ENCODE assay signal across 8 mouse cellular contexts in genomic region chrX:150547239-150547638, GRCm38 (mm10). TPM values are rescaled to one million over a fixed set of nuclear protein-coding genes. Genes with fewer than 3 reads are reported as not detected.
DNase-seq lines count a peak whose midpoint lies in the region; ATAC-seq and TF ChIP-seq lines count a peak whose summit lies in the region.

Gene Alas2, plus strand, starts transcription at chrX:150547375.

- DNase-seq in forebrain, embryonic 10.5 days (ENCODE audit: extremely low spot score, low spot score) = no peak
- no peak for DNase-seq in forebrain, postnatal 0 days
- DNase-seq in G1E (ENCODE audit: low spot score) = no peak
- no peak for DNase-seq in frontal cortex, postnatal 14 days (ENCODE audit: low spot score in 2 of 2)
- no peak for DNase-seq in cerebellum, postnatal 4 days (ENCODE audit: low spot score in 2 of 2)

- peaks cover 57% of the 10 kb centered on the region for H3K27me3 ChIP-seq in forebrain, embryonic 10.5 days (ENCODE audit: poor library complexity, severe bottlenecking)
- no peaks in the 10 kb centered on the region for H3K27me3 ChIP-seq in forebrain, postnatal 0 days (ENCODE audit: insufficient read depth, low read length)
- no peaks in the 10 kb centered on the region for H3K27me3 ChIP-seq in G1E (ENCODE audit: insufficient read depth, low read length)
- H3K27me3 ChIP-seq in forebrain, embryonic 16.5 days (replicated peaks; ENCODE audit: control insufficient read depth, insufficient read depth, low read length) = no peaks in the 10 kb centered on the region
- H3K27me3 ChIP-seq in limb, embryonic 13.5 days = peaks cover 10% of the 10 kb centered on the region; the same call in 1 of the 2 replicates

- ATAC-seq in forebrain, postnatal 0 days = no peak
- ATAC-seq in G1E (ENCODE audit: extremely low read depth, insufficient number of reproducible peaks, low FRiP score, poor library complexity, severe bottlenecking) = no peak
- ATAC-seq in forebrain, embryonic 16.5 days = no peak
- ATAC-seq in limb, embryonic 13.5 days (ENCODE audit: low FRiP score, low read depth) = no peak
- no peak for ATAC-seq in megakaryocyte progenitor cell, adult 5-6 weeks (replicated peaks; ENCODE audit: poor library complexity)

- no peak for TF ChIP-seq CTCF in forebrain, postnatal 0 days (IDR thresholded peaks at IDR 0.05; ENCODE audit: low read depth)
- no peak for TF ChIP-seq CTCF in G1E (IDR thresholded peaks at IDR 0.05; ENCODE audit: low read depth, low read length)

- no peak within 1 kb of the TSS for H3K9ac ChIP-seq in forebrain, postnatal 0 days
- no peak within 1 kb of the TSS for H3K9ac ChIP-seq in forebrain, embryonic 16.5 days (replicated peaks; ENCODE audit: low read depth, low read length)
- no peak within 1 kb of the TSS for H3K9ac ChIP-seq in limb, embryonic 13.5 days

- no peaks in the 10 kb centered on the region for H3K4me1 ChIP-seq in forebrain, embryonic 10.5 days
- H3K4me1 ChIP-seq in forebrain, postnatal 0 days (ENCODE audit: insufficient read depth) = no peaks in the 10 kb centered on the region
- H3K4me1 ChIP-seq in G1E (ENCODE audit: insufficient read depth, low read depth, low read length) = peaks cover 39% of the 10 kb centered on the region
- H3K4me1 ChIP-seq in forebrain, embryonic 16.5 days (replicated peaks; ENCODE audit: control insufficient read depth, insufficient read depth, low read length) = no peaks in the 10 kb centered on the region
- no peaks in the 10 kb centered on the region for H3K4me1 ChIP-seq in limb, embryonic 13.5 days

- no peak within 1 kb of the TSS for H3K27ac ChIP-seq in forebrain, embryonic 10.5 days
- no peak within 1 kb of the TSS for H3K27ac ChIP-seq in forebrain, postnatal 0 days (ENCODE audit: low read depth, low read length)
- H3K27ac ChIP-seq in forebrain, embryonic 16.5 days (ENCODE audit: low read length) = no peak within 1 kb of the TSS
- H3K27ac ChIP-seq in limb, embryonic 13.5 days = no peak within 1 kb of the TSS

- H3K4me2 ChIP-seq in forebrain, postnatal 0 days (ENCODE audit: low read depth) = no peak within 1 kb of the TSS
- no peak within 1 kb of the TSS for H3K4me2 ChIP-seq in forebrain, embryonic 16.5 days (ENCODE audit: low read length)
- no peak within 1 kb of the TSS for H3K4me2 ChIP-seq in limb, embryonic 13.5 days (replicated peaks)

- no peaks in the 10 kb centered on the region for H3K9me3 ChIP-seq in forebrain, embryonic 10.5 days
- no peaks in the 10 kb centered on the region for H3K9me3 ChIP-seq in forebrain, postnatal 0 days (ENCODE audit: low read length)
- no peaks in the 10 kb centered on the region for H3K9me3 ChIP-seq in G1E (replicated peaks)
- H3K9me3 ChIP-seq in forebrain, embryonic 16.5 days (ENCODE audit: control insufficient read depth, low read length) = no peaks in the 10 kb centered on the region
- no peaks in the 10 kb centered on the region for H3K9me3 ChIP-seq in limb, embryonic 13.5 days

- H3K36me3 ChIP-seq in forebrain, embryonic 10.5 days (replicated peaks) = peaks cover 37% of the 10 kb centered on the region
- H3K36me3 ChIP-seq in forebrain, postnatal 0 days (ENCODE audit: insufficient read depth) = no peaks in the 10 kb centered on the region
- peaks cover 6% of the 10 kb centered on the region for H3K36me3 ChIP-seq in G1E (replicated peaks)
- no peaks in the 10 kb centered on the region for H3K36me3 ChIP-seq in forebrain, embryonic 16.5 days (ENCODE audit: control insufficient read depth, insufficient read depth)
- peaks cover 6% of the 10 kb centered on the region; the same call in 1 of the 2 replicates for H3K36me3 ChIP-seq in limb, embryonic 13.5 days

- no peak within 1 kb of the TSS for H3K4me3 ChIP-seq in forebrain, embryonic 10.5 days
- H3K4me3 ChIP-seq in forebrain, postnatal 0 days (ENCODE audit: low read depth, low read length) = no peak within 1 kb of the TSS
- H3K4me3 ChIP-seq in G1E (ENCODE audit: low read depth, low read length) = peak within 1 kb of the TSS; percentile 42; the same call in 1 of the 2 replicates
- H3K4me3 ChIP-seq in forebrain, embryonic 16.5 days (replicated peaks; ENCODE audit: low read length) = no peak within 1 kb of the TSS
- no peak within 1 kb of the TSS for H3K4me3 ChIP-seq in limb, embryonic 13.5 days

- 43% methylated on average over 5 of the region's 5 CpGs for WGBS in forebrain, embryonic 10.5 days
- WGBS in forebrain, postnatal 0 days = 63% methylated on average over 5 of the region's 5 CpGs
- WGBS in forebrain, embryonic 16.5 days = 58% methylated on average over 5 of the region's 5 CpGs
- WGBS in limb, embryonic 13.5 days = 40% methylated on average over 5 of the region's 5 CpGs

RNA-seq across cellular contexts. Expression of gene Alas2, which starts in this region (rescaled TPM):
- 60.2 and 79.0 TPM in 2 replicates for polyA plus RNA-seq in forebrain, embryonic 10.5 days (2016; fragmentation: Nextera tagmentation; extraction: Ambion mirVana)
- 8.9 and 11.5 TPM in 2 replicates for total RNA-seq in forebrain, postnatal 0 days (2014; rRNA removed)
- polyA plus RNA-seq in forebrain, postnatal 0 days (2015; fragmentation: Nextera tagmentation; extraction: Ambion mirVana) = 7.7 and 9.1 TPM in 2 replicates
- total RNA-seq in G1E (2014; fragmentation: Nextera tagmentation) = 9.0 and 131 TPM in 2 replicates
- 0.87 and 1.1 TPM in 2 replicates for total RNA-seq in G1E (2017)
- polyA plus RNA-seq in G1E (2012) = 0.30 and 0.57 TPM in 2 replicates
- polyA plus RNA-seq in forebrain, embryonic 16.5 days (2015; fragmentation: Nextera tagmentation; extraction: Ambion mirVana) = 39.4 and 51.5 TPM in 2 replicates
- 45.8 and 48.7 TPM in 2 replicates for polyA plus RNA-seq in limb, embryonic 13.5 days (2015; fragmentation: Nextera tagmentation; extraction: Ambion mirVana)
- 0.22 and 0.59 TPM in 2 replicates for total RNA-seq in megakaryocyte progenitor cell, adult 5-6 weeks (2015)
- total RNA-seq in megakaryocyte progenitor cell, adult 5-6 weeks (2017) = 0.27 and 0.37 TPM in 2 replicates
